Mouse (Mus musculus) stomach, embryonic 15.5 days (tissue): ENCODE results near the gene Agpat4. TPM values are rescaled to one million over a fixed set of nuclear protein-coding genes. Genes with fewer than 3 reads are reported as not detected.

Source experiments
- ATAC-seq: fragments of 200-750 bp; cut with Nextera tagmentation; 2 replicates; pipeline ENCODE4 v1.8.0; 2017; ENCODE audit warnings: low read depth, moderate number of reproducible peaks, moderate TSS enrichment; ENCODE audit not compliant: insufficient read depth, low FRiP score
- H3K27ac ChIP-seq: fragments of 300-500 bp; sonication (generic); 2 replicates; pipeline ENCODE4 v1.5.1; 2015; ENCODE audit warnings: mild to moderate bottlenecking, inconsistent platforms
- H3K27me3 ChIP-seq: fragments of 300-500 bp; sonication (generic); replicated peaks from 2 replicates; pipeline ENCODE4 v1.6.1; 2015; ENCODE audit warnings: inconsistent platforms
- H3K36me3 ChIP-seq: fragments of 300-500 bp; sonication (generic); 2 replicates; pipeline ENCODE4 v1.6.1; 2015; ENCODE audit warnings: inconsistent platforms
- H3K4me1 ChIP-seq: fragments of 300-500 bp; sonication (generic); 2 replicates; pipeline ENCODE4 v1.6.1; 2015; ENCODE audit warnings: inconsistent platforms
- H3K4me2 ChIP-seq: fragments of 300-500 bp; sonication (generic); 2 replicates; pipeline ENCODE4 v1.6.1; 2015; ENCODE audit warnings: mild to moderate bottlenecking, inconsistent platforms
- H3K4me3 ChIP-seq: fragments of 300-500 bp; sonication (generic); replicated peaks from 2 replicates; pipeline ENCODE4 v1.5.1; 2015; ENCODE audit warnings: inconsistent platforms
- H3K9ac ChIP-seq: fragments of 300-500 bp; sonication (generic); 2 replicates; pipeline ENCODE4 v1.6.1; 2015; ENCODE audit warnings: inconsistent platforms
- H3K9me3 ChIP-seq: fragments of 300-500 bp; sonication (generic); 2 replicates; pipeline ENCODE4 v1.6.1; 2016; ENCODE audit warnings: inconsistent platforms
- WGBS: fragments of 180-500 bp; shearing (Covaris S2); methylation state at CpG from one replicate; pipeline ENCODE4 v1.1.7; 2015; 5-methylcytosine and 5-hydroxymethylcytosine counted together
- polyA plus RNA-seq: library from polyadenylated mRNA; unstranded; fragments of >200 nt; fragmentation: Nextera tagmentation; extraction: Ambion mirVana; gene quantifications from 2 replicates; pipeline ENCODE4 v1.2.1, GENCODE M21; 2015

Agpat4 gene
- polyA plus RNA-seq, 1 experiment from 2014 or later = 32.5 TPM

GRCm38 (mm10) chr17:12249783-12250504 is 131.4 kb downstream of the Agpat4 start:
- H3K4me1 ChIP-seq = no peaks in the 10 kb centered on the region
- H3K9me3 ChIP-seq = no peaks in the 10 kb centered on the region
- no peak overlapping the region for H3K27ac ChIP-seq
- 93% methylated on average over 19 of the region's 19 CpGs for WGBS
- no peak overlapping the region for H3K4me2 ChIP-seq
- H3K4me3 ChIP-seq = no peak overlapping the region
- ATAC-seq = no peak
- H3K9ac ChIP-seq = no peak overlapping the region
- no peaks in the 10 kb centered on the region for H3K27me3 ChIP-seq
- H3K36me3 ChIP-seq = peaks cover 51% of the 10 kb centered on the region

- Histone ChIP-seq H3K4me2 (no peak overlapping the region), H3K9ac (no peak overlapping the region), H3K4me1 (no peaks in the 10 kb centered on the region), H3K4me3 (no peak overlapping the region), H3K27ac (no peak overlapping the region), H3K36me3 (peaks cover 58% of the 10 kb centered on the region), H3K27me3 (no peaks in the 10 kb centered on the region), H3K9me3 (no peaks in the 10 kb centered on the region)
- no peak for ATAC-seq
- 96% methylated on average over 9 of the region's 9 CpGs for WGBS
Measured at GRCm38 (mm10) chr17:12250581-12250980, 132.1 kb downstream of the Agpat4 start.

GRCm38 (mm10) chr17:12256142-12256541 is 137.6 kb downstream of the Agpat4 start:
- H3K27ac ChIP-seq = no peak overlapping the region
- no peaks in the 10 kb centered on the region for H3K9me3 ChIP-seq
- H3K4me3 ChIP-seq = no peak overlapping the region
- no peak overlapping the region for H3K9ac ChIP-seq
- no peak overlapping the region for H3K4me2 ChIP-seq
- peaks cover 76% of the 10 kb centered on the region for H3K36me3 ChIP-seq
- WGBS = 96% methylated on average over 11 of the region's 11 CpGs
- H3K4me1 ChIP-seq = no peaks in the 10 kb centered on the region
- ATAC-seq = no peak
- H3K27me3 ChIP-seq = no peaks in the 10 kb centered on the region

- Histone ChIP-seq H3K4me3 (no peak overlapping the region), H3K4me2 (no peak overlapping the region), H3K9ac (no peak overlapping the region), H3K27me3 (no peaks in the 10 kb centered on the region), H3K4me1 (no peaks in the 10 kb centered on the region), H3K36me3 (peaks cover 57% of the 10 kb centered on the region), H3K9me3 (no peaks in the 10 kb centered on the region), H3K27ac (no peak overlapping the region)
- 67% methylated on average over 6 of the region's 6 CpGs for WGBS
- no peak for ATAC-seq
Measured at GRCm38 (mm10) chr17:12258517-12258916, 140.0 kb downstream of the Agpat4 start.

GRCm38 (mm10) chr17:12259957-12260356 is 141.5 kb downstream of the Agpat4 start:
- peaks cover 43% of the 10 kb centered on the region for H3K36me3 ChIP-seq
- H3K4me1 ChIP-seq = no peaks in the 10 kb centered on the region
- ATAC-seq = no peak

GRCm38 (mm10) chr17:12261376-12261775 is 142.9 kb downstream of the Agpat4 start:
- 94% methylated on average over 7 of the region's 7 CpGs for WGBS
- Histone ChIP-seq H3K4me3 (no peak overlapping the region), H3K36me3 (peaks cover 28% of the 10 kb centered on the region), H3K9ac (no peak overlapping the region), H3K27ac (no peak overlapping the region), H3K27me3 (no peaks in the 10 kb centered on the region), H3K9me3 (no peaks in the 10 kb centered on the region), H3K4me1 (0 out of 2 replicates have a peak, but pooled peaks cover 3% of the 10 kb centered on the region), H3K4me2 (no peak overlapping the region)
- ATAC-seq = no peak

More at GRCm38 (mm10) chr17:12259957-12260356, 141.5 kb downstream of the Agpat4 start:
- no peak overlapping the region for H3K4me2 ChIP-seq
- H3K9me3 ChIP-seq = no peaks in the 10 kb centered on the region
- H3K27me3 ChIP-seq = no peaks in the 10 kb centered on the region
- no peak overlapping the region for H3K4me3 ChIP-seq
- H3K27ac ChIP-seq = no peak overlapping the region
- no peak overlapping the region for H3K9ac ChIP-seq
- 90% methylated on average over 8 of the region's 8 CpGs for WGBS

GRCm38 (mm10) chr17:12261887-12262286 is 143.4 kb downstream of the Agpat4 start:
- 0 out of 2 replicates have a peak, but pooled peaks have one; percentile 49 for ATAC-seq
- WGBS = 69% methylated on average over 2 of the region's 2 CpGs
- no peaks in the 10 kb centered on the region for H3K9me3 ChIP-seq

GRCm38 (mm10) chr17:12262851-12263250 is 144.3 kb downstream of the Agpat4 start:
- no peak overlapping the region for H3K4me3 ChIP-seq
- peaks cover 14% of the 10 kb centered on the region; the same call in 1 of the 2 replicates for H3K36me3 ChIP-seq
- no peak overlapping the region for H3K9ac ChIP-seq
- H3K27ac ChIP-seq = no peak overlapping the region
- no peaks in the 10 kb centered on the region for H3K27me3 ChIP-seq
- 85% methylated on average over 8 of the region's 8 CpGs for WGBS
- H3K4me1 ChIP-seq = 0 out of 2 replicates have a peak, but pooled peaks cover 4% of the 10 kb centered on the region
- H3K9me3 ChIP-seq = no peaks in the 10 kb centered on the region
- no peak overlapping the region for H3K4me2 ChIP-seq
- no peak for ATAC-seq

More at GRCm38 (mm10) chr17:12261887-12262286, 143.4 kb downstream of the Agpat4 start:
- Histone ChIP-seq H3K4me1 (0 out of 2 replicates have a peak, but pooled peaks cover 4% of the 10 kb centered on the region), H3K36me3 (peaks cover 23% of the 10 kb centered on the region), H3K27me3 (no peaks in the 10 kb centered on the region), H3K4me2 (no peak overlapping the region), H3K9ac (no peak overlapping the region), H3K27ac (no peak overlapping the region), H3K4me3 (no peak overlapping the region)

GRCm38 (mm10) chr17:12263787-12264186 is 145.3 kb downstream of the Agpat4 start:
- Histone ChIP-seq H3K4me3 (no peak overlapping the region), H3K36me3 (peaks cover 8% of the 10 kb centered on the region; the same call in 1 of the 2 replicates), H3K4me1 (0 out of 2 replicates have a peak, but pooled peaks cover 4% of the 10 kb centered on the region), H3K9me3 (no peaks in the 10 kb centered on the region), H3K9ac (no peak overlapping the region), H3K27ac (no peak overlapping the region; the same call in 1 of the 2 replicates), H3K4me2 (no peak overlapping the region), H3K27me3 (no peaks in the 10 kb centered on the region)
- ATAC-seq = no peak
- WGBS = 69% methylated on average over 13 of the region's 13 CpGs

- H3K4me2 ChIP-seq = no peak overlapping the region
- ATAC-seq = no peak
- H3K9me3 ChIP-seq = no peaks in the 10 kb centered on the region
- WGBS = 87% methylated on average over 3 of the region's 3 CpGs
- 0 out of 2 replicates have a peak, but pooled peaks cover 4% of the 10 kb centered on the region for H3K4me1 ChIP-seq
- H3K4me3 ChIP-seq = no peak overlapping the region
- peaks cover 8% of the 10 kb centered on the region; the same call in 1 of the 2 replicates for H3K36me3 ChIP-seq
- H3K9ac ChIP-seq = no peak overlapping the region
- no peaks in the 10 kb centered on the region for H3K27me3 ChIP-seq
- no peak overlapping the region for H3K27ac ChIP-seq
Measured at GRCm38 (mm10) chr17:12264293-12264692, 145.8 kb downstream of the Agpat4 start.

GRCm38 (mm10) chr17:12265969-12266925 is 147.7 kb downstream of the Agpat4 start:
- H3K27ac ChIP-seq = peak overlapping the region; percentile 8; the same call in 1 of the 2 replicates
- H3K4me2 ChIP-seq = no peak overlapping the region
- H3K27me3 ChIP-seq = no peaks in the 10 kb centered on the region
- peak; percentile 65 for ATAC-seq
- no peaks in the 10 kb centered on the region for H3K9me3 ChIP-seq
- H3K9ac ChIP-seq = no peak overlapping the region
- WGBS = 59% methylated on average over 21 of the region's 21 CpGs
- H3K36me3 ChIP-seq = peaks cover 13% of the 10 kb centered on the region
- H3K4me3 ChIP-seq = no peak overlapping the region
- 0 out of 2 replicates have a peak, but pooled peaks cover 4% of the 10 kb centered on the region for H3K4me1 ChIP-seq
